In genomic region chr4:134913413-134913812, GRCm38 (mm10) we compare ENCODE assay signal across 8 mouse cellular contexts. TPM values are rescaled to one million over a fixed set of nuclear protein-coding genes. Genes with fewer than 3 reads are reported as not detected.
DNase-seq lines count a peak whose midpoint lies in the region; ATAC-seq lines count a peak whose summit lies in the region.

No protein-coding gene starts in this region.

- peaks cover 16% of the 10 kb centered on the region for H3K4me1 ChIP-seq in forebrain, embryonic 12.5 days
- H3K4me1 ChIP-seq in hindbrain, embryonic 14.5 days (replicated peaks; ENCODE audit: control insufficient read depth, insufficient read depth, low read length), result 0 out of 2 replicates have a peak, but pooled peaks cover 5% of the 10 kb centered on the region
- peaks cover 18% of the 10 kb centered on the region for H3K4me1 ChIP-seq in limb, embryonic 13.5 days
- H3K4me1 ChIP-seq in midbrain, embryonic 12.5 days, result peaks cover 16% of the 10 kb centered on the region

- peak overlapping the region; percentile 88 for H3K4me3 ChIP-seq in forebrain, embryonic 12.5 days (replicated peaks)
- H3K4me3 ChIP-seq in hindbrain, embryonic 14.5 days (replicated peaks; ENCODE audit: low read length), result peak overlapping the region; percentile 89
- H3K4me3 ChIP-seq in limb, embryonic 13.5 days, result peak overlapping the region; percentile 96
- H3K4me3 ChIP-seq in midbrain, embryonic 12.5 days, result peak overlapping the region; percentile 78

- H3K27me3 ChIP-seq in forebrain, embryonic 12.5 days, result no peaks in the 10 kb centered on the region
- no peaks in the 10 kb centered on the region for H3K27me3 ChIP-seq in hindbrain, embryonic 14.5 days (ENCODE audit: control insufficient read depth, insufficient read depth, low read length)
- H3K27me3 ChIP-seq in limb, embryonic 13.5 days, result no peaks in the 10 kb centered on the region
- H3K27me3 ChIP-seq in midbrain, embryonic 12.5 days, result no peaks in the 10 kb centered on the region

- ATAC-seq in forebrain, embryonic 12.5 days (ENCODE audit: low FRiP score), result no peak
- no peak for ATAC-seq in hindbrain, embryonic 14.5 days (ENCODE audit: low FRiP score)
- ATAC-seq in limb, embryonic 13.5 days (ENCODE audit: low FRiP score, low read depth), result no peak
- no peak for ATAC-seq in midbrain, embryonic 12.5 days (ENCODE audit: low FRiP score, low read depth)

- H3K36me3 ChIP-seq in forebrain, embryonic 12.5 days (replicated peaks), result peaks cover 29% of the 10 kb centered on the region
- H3K36me3 ChIP-seq in hindbrain, embryonic 14.5 days (replicated peaks; ENCODE audit: control insufficient read depth, insufficient read depth), result peaks cover 37% of the 10 kb centered on the region
- peaks cover 33% of the 10 kb centered on the region for H3K36me3 ChIP-seq in limb, embryonic 13.5 days
- H3K36me3 ChIP-seq in midbrain, embryonic 12.5 days, result peaks cover 33% of the 10 kb centered on the region

- 0 out of 2 replicates have a peak, but pooled peaks cover 4% of the 10 kb centered on the region for H3K9me3 ChIP-seq in forebrain, embryonic 12.5 days
- no peaks in the 10 kb centered on the region for H3K9me3 ChIP-seq in hindbrain, embryonic 14.5 days (ENCODE audit: control insufficient read depth, low read length)
- no peaks in the 10 kb centered on the region for H3K9me3 ChIP-seq in limb, embryonic 13.5 days
- H3K9me3 ChIP-seq in midbrain, embryonic 12.5 days, result no peaks in the 10 kb centered on the region

- H3K27ac ChIP-seq in forebrain, embryonic 12.5 days, result no peak overlapping the region
- no peak overlapping the region for H3K27ac ChIP-seq in hindbrain, embryonic 14.5 days
- no peak overlapping the region for H3K27ac ChIP-seq in limb, embryonic 13.5 days
- no peak overlapping the region for H3K27ac ChIP-seq in midbrain, embryonic 12.5 days (replicated peaks)

- peak overlapping the region; percentile 67 for H3K4me2 ChIP-seq in forebrain, embryonic 12.5 days
- H3K4me2 ChIP-seq in hindbrain, embryonic 14.5 days (replicated peaks), result peak overlapping the region; percentile 58
- peak overlapping the region; percentile 79 for H3K4me2 ChIP-seq in limb, embryonic 13.5 days (replicated peaks)
- H3K4me2 ChIP-seq in midbrain, embryonic 12.5 days (replicated peaks), result peak overlapping the region; percentile 66

- peak; percentile 94 for DNase-seq in heart, adult 11 months
- no peak for DNase-seq in heart, postnatal 25 days (ENCODE audit: low spot score)
- DNase-seq in c-Kit-positive CD71-positive TER-119-positive erythroid progenitor cells, embryonic 14.5 days (ENCODE audit: low spot score), result peak; percentile 85
- DNase-seq in hindbrain, embryonic 14.5 days (ENCODE audit: low spot score), result peak; percentile 66
- peak; percentile 86 to 95 for DNase-seq in spleen, postnatal 4 days (ENCODE audit: low spot score in 2 of 2)

- 29% methylated on average over 3 of the region's 3 CpGs for WGBS in forebrain, embryonic 12.5 days
- 32% methylated on average over 3 of the region's 3 CpGs for WGBS in hindbrain, embryonic 14.5 days
- WGBS in limb, embryonic 13.5 days, result 31% methylated on average over 3 of the region's 3 CpGs
- WGBS in midbrain, embryonic 12.5 days, result 25% methylated on average over 3 of the region's 3 CpGs

- peak overlapping the region; percentile 95; the same call in 1 of the 2 replicates for H3K9ac ChIP-seq in forebrain, embryonic 12.5 days
- peak overlapping the region; percentile 93 for H3K9ac ChIP-seq in hindbrain, embryonic 14.5 days
- H3K9ac ChIP-seq in limb, embryonic 13.5 days, result no peak overlapping the region
- H3K9ac ChIP-seq in midbrain, embryonic 12.5 days (replicated peaks), result no peak overlapping the region

- intact Hi-C loops in heart, postnatal 25 days (cut with DNase I), result no loop called here

RNA-seq across cellular contexts. Expression of gene Tmem50a, which starts 1.4 kb away (rescaled TPM):
- 10 to 100 TPM; 57.7 to 67.6 TPM for total RNA-seq in heart, postnatal 25 days (2021)
- polyA plus RNA-seq in forebrain, embryonic 12.5 days (2016; fragmentation: Nextera tagmentation; extraction: Ambion mirVana), result 138 and 139 TPM in 2 replicates
- polyA plus RNA-seq in hindbrain, embryonic 14.5 days (2014; fragmentation: Nextera tagmentation; extraction: Ambion mirVana), result 197 and 203 TPM in 2 replicates
- 187 and 193 TPM in 2 replicates for polyA plus RNA-seq in limb, embryonic 13.5 days (2015; fragmentation: Nextera tagmentation; extraction: Ambion mirVana)
- 164 and 167 TPM in 2 replicates for polyA plus RNA-seq in midbrain, embryonic 12.5 days (2016; fragmentation: Nextera tagmentation; extraction: Ambion mirVana)

RNA-seq across cellular contexts. Expression of gene Rsrp1, which starts 10.0 kb away (rescaled TPM):
- total RNA-seq in heart, postnatal 25 days (2021), result 100 to 1,000 TPM; 153 to 208 TPM
- polyA plus RNA-seq in forebrain, embryonic 12.5 days (2016; fragmentation: Nextera tagmentation; extraction: Ambion mirVana), result 478 and 490 TPM in 2 replicates
- polyA plus RNA-seq in hindbrain, embryonic 14.5 days (2014; fragmentation: Nextera tagmentation; extraction: Ambion mirVana), result 405 and 417 TPM in 2 replicates
- polyA plus RNA-seq in limb, embryonic 13.5 days (2015; fragmentation: Nextera tagmentation; extraction: Ambion mirVana), result 523 and 552 TPM in 2 replicates
- 525 and 549 TPM in 2 replicates for polyA plus RNA-seq in midbrain, embryonic 12.5 days (2016; fragmentation: Nextera tagmentation; extraction: Ambion mirVana)

RNA-seq across cellular contexts. Expression of gene Syf2, which starts 17.3 kb away (rescaled TPM):
- 10 to 100 TPM; 48.6 to 52.4 TPM for total RNA-seq in heart, postnatal 25 days (2021)
- polyA plus RNA-seq in forebrain, embryonic 12.5 days (2016; fragmentation: Nextera tagmentation; extraction: Ambion mirVana), result 77.9 and 83.6 TPM in 2 replicates
- polyA plus RNA-seq in hindbrain, embryonic 14.5 days (2014; fragmentation: Nextera tagmentation; extraction: Ambion mirVana), result 47.7 and 50.2 TPM in 2 replicates
- 73.4 and 75.5 TPM in 2 replicates for polyA plus RNA-seq in limb, embryonic 13.5 days (2015; fragmentation: Nextera tagmentation; extraction: Ambion mirVana)
- 74.0 and 76.5 TPM in 2 replicates for polyA plus RNA-seq in midbrain, embryonic 12.5 days (2016; fragmentation: Nextera tagmentation; extraction: Ambion mirVana)

RNA-seq across cellular contexts. Expression of gene Rhd, which starts 49.1 kb away (rescaled TPM):
- total RNA-seq in heart, postnatal 25 days (2021), result 1 to 10 TPM; 1.5 to 1.6 TPM
- polyA plus RNA-seq in forebrain, embryonic 12.5 days (2016; fragmentation: Nextera tagmentation; extraction: Ambion mirVana), result 6.0 and 7.5 TPM in 2 replicates
- polyA plus RNA-seq in hindbrain, embryonic 14.5 days (2014; fragmentation: Nextera tagmentation; extraction: Ambion mirVana), result 0.75 and 1.4 TPM in 2 replicates
- polyA plus RNA-seq in limb, embryonic 13.5 days (2015; fragmentation: Nextera tagmentation; extraction: Ambion mirVana), result 2.9 and 5.5 TPM in 2 replicates
- 7.3 and 8.9 TPM in 2 replicates for polyA plus RNA-seq in midbrain, embryonic 12.5 days (2016; fragmentation: Nextera tagmentation; extraction: Ambion mirVana)

Comparison
In these comparisons a context has a peak if more than half of its experiments do, and no peak if none do; other contexts are left out.
1. H3K9ac ChIP-seq: peak in forebrain, embryonic 12.5 days (single experiment) and hindbrain, embryonic 14.5 days (single experiment); none in limb, embryonic 13.5 days (single experiment) and midbrain, embryonic 12.5 days (single experiment).
2. Peak in every context shown above with its lines, with median percentiles within 50 percentile points of each other: H3K4me2 ChIP-seq and H3K4me3 ChIP-seq.